Mouse (Mus musculus) G1E (cell line): Measurements from ENCODE around the gene Prtn3. TPM values are rescaled to one million over a fixed set of nuclear protein-coding genes. Genes with fewer than 3 reads are reported as not detected.

Source experiments
- ATAC-seq: 2 replicates; pipeline ENCODE4 v1.8.0; 2016; ENCODE audit warnings: mild to moderate bottlenecking; ENCODE audit not compliant: insufficient number of reproducible peaks, poor library complexity, low FRiP score, severe bottlenecking; ENCODE audit errors: extremely low read depth
- DNase-seq: peaks from one replicate; pipeline ENCODE4 v3.0.0; 2012; ENCODE audit warnings: low spot score
- H3K27me3 ChIP-seq: 2 replicates; pipeline ENCODE4 v1.6.1; 2012; ENCODE audit warnings: mild to moderate bottlenecking, low read length, inconsistent platforms; ENCODE audit not compliant: insufficient read depth
- H3K36me3 ChIP-seq: replicated peaks from 2 replicates; pipeline ENCODE3; 2012; ENCODE audit warnings: mild to moderate bottlenecking, inconsistent platforms
- H3K4me1 ChIP-seq: 2 replicates; pipeline ENCODE4 v1.6.1; 2012; ENCODE audit warnings: low read depth, low read length, inconsistent platforms, mixed read lengths; ENCODE audit not compliant: insufficient read depth
- H3K4me3 ChIP-seq: 2 replicates; pipeline ENCODE4 v1.5.1; 2012; ENCODE audit warnings: low read depth, mild to moderate bottlenecking, inconsistent platforms, low read length, moderate library complexity, mixed read lengths
- H3K9me3 ChIP-seq: replicated peaks from 2 replicates; pipeline ENCODE4 v1.6.1; 2012; ENCODE audit warnings: inconsistent platforms
- CTCF ChIP-seq: IDR thresholded peaks from 2 replicates; pipeline ENCODE4 v1.5.1; 2012; ENCODE audit warnings: low read depth, low read length, inconsistent platforms, mixed read lengths
- GATA1 ChIP-seq: IDR thresholded peaks from 2 replicates; pipeline ENCODE4 v1.6.1; 2012; ENCODE audit warnings: borderline replicate concordance, low read length, inconsistent platforms, mixed read lengths
- GATA2 ChIP-seq: IDR thresholded peaks from 2 replicates; pipeline ENCODE4 v1.6.1; 2012; ENCODE audit warnings: low read depth, low read length, inconsistent platforms, borderline replicate concordance
- POLR2AphosphoS5 ChIP-seq: IDR thresholded peaks from 2 replicates; pipeline ENCODE4 v1.6.1; 2012; ENCODE audit warnings: low read depth, low read length, inconsistent platforms; ENCODE audit not compliant: insufficient replicate concordance
- TAL1 ChIP-seq: conservative IDR thresholded peaks from 2 replicates; pipeline ENCODE4 v1.6.1; 2012; ENCODE audit warnings: low read depth, low read length, inconsistent platforms, mixed read lengths
- polyA plus RNA-seq: library from polyadenylated mRNA; stranded (reverse); fragments of >175 nt; gene quantifications from 2 replicates; pipeline ENCODE4 v1.2.3, GENCODE M21; 2012
- total RNA-seq, 2 experiments: library from RNA; stranded (forward) in 1 of 2; stranded (reverse) in 1 of 2; fragments of 200-1000 nt in 1 of 2; fragments of >200 nt in 1 of 2; fragmentation: Nextera tagmentation in 1 of 2; gene quantifications; 2 replicates each; pipeline ENCODE4 v1.2.3; 2014 to 2017

Gene Prtn3
- total and polyA plus RNA-seq, 3 experiments: 0.49 to 2.0 TPM; not detected in 1

GRCm38 (mm10) chr10:79858416-79859074, 15.7 kb upstream of the Prtn3 start:
- ATAC-seq (no peak), DNase-seq (no peak)
- no peaks in the 10 kb centered on the region for H3K9me3 ChIP-seq
- H3K36me3 ChIP-seq: peaks cover 85% of the 10 kb centered on the region
- peaks cover 75% of the 10 kb centered on the region for H3K4me1 ChIP-seq
- TF ChIP-seq GATA1 (no peak), POLR2AphosphoS5 (no peak), TAL1 (no peak), GATA2 (no peak), CTCF (no peak)
- no peaks in the 10 kb centered on the region for H3K27me3 ChIP-seq
- H3K4me3 ChIP-seq: peak overlapping the region; percentile 93; the same call in 1 of the 2 replicates

- H3K4me1 ChIP-seq: peaks cover 71% of the 10 kb centered on the region
- no peak for DNase-seq
- no peaks in the 10 kb centered on the region for H3K9me3 ChIP-seq
Observed at GRCm38 (mm10) chr10:79859116-79859515, 15.2 kb upstream of the Prtn3 start.

GRCm38 (mm10) chr10:79860079-79860911, 14.0 kb upstream of the Prtn3 start:
- no peaks in the 10 kb centered on the region for H3K9me3 ChIP-seq
- ATAC-seq (no peak), DNase-seq (no peak)
- no peak for TF ChIP-seq GATA2
- TF ChIP-seq POLR2AphosphoS5: no peak
- no peak for TF ChIP-seq GATA1
- TF ChIP-seq TAL1: no peak
- no peak for TF ChIP-seq CTCF
- H3K27me3 ChIP-seq: no peaks in the 10 kb centered on the region
- peak overlapping the region; percentile 24; the same call in 1 of the 2 replicates for H3K4me3 ChIP-seq
- H3K36me3 ChIP-seq: peaks cover 96% of the 10 kb centered on the region
- H3K4me1 ChIP-seq: peaks cover 79% of the 10 kb centered on the region

More at GRCm38 (mm10) chr10:79859116-79859515, 15.2 kb upstream of the Prtn3 start:
- H3K27me3 ChIP-seq: no peaks in the 10 kb centered on the region
- TF ChIP-seq GATA1 (no peak), GATA2 (no peak), CTCF (no peak)
- H3K36me3 ChIP-seq: peaks cover 88% of the 10 kb centered on the region
- no peak overlapping the region; the same call in 1 of the 2 replicates for H3K4me3 ChIP-seq
- no peak for ATAC-seq

- Histone ChIP-seq H3K4me1 (peaks cover 83% of the 10 kb centered on the region), H3K27me3 (peaks cover 3% of the 10 kb centered on the region; the same call in 1 of the 2 replicates), H3K9me3 (no peaks in the 10 kb centered on the region), H3K36me3 (peaks cover 96% of the 10 kb centered on the region), H3K4me3 (peak overlapping the region; percentile 17; the same call in 1 of the 2 replicates)
- ATAC-seq (no peak), DNase-seq (no peak)
- TF ChIP-seq GATA1 (no peak), POLR2AphosphoS5 (no peak), GATA2 (no peak), TAL1 (no peak), CTCF (no peak)
Observed at GRCm38 (mm10) chr10:79861230-79862048, 12.8 kb upstream of the Prtn3 start.

GRCm38 (mm10) chr10:79862049-79862788, 12.1 kb upstream of the Prtn3 start:
- no peak overlapping the region; the same call in 1 of the 2 replicates for H3K4me3 ChIP-seq
- H3K4me1 ChIP-seq: peaks cover 82% of the 10 kb centered on the region
- H3K27me3 ChIP-seq: peaks cover 10% of the 10 kb centered on the region; the same call in 1 of the 2 replicates
- ATAC-seq (no peak), DNase-seq (no peak)
- no peaks in the 10 kb centered on the region for H3K9me3 ChIP-seq
- H3K36me3 ChIP-seq: peaks cover 91% of the 10 kb centered on the region
- no peak for TF ChIP-seq CTCF
- no peak for TF ChIP-seq POLR2AphosphoS5
- no peak for TF ChIP-seq GATA1
- TF ChIP-seq GATA2: no peak
